Mouse (Mus musculus): ENCODE results near the gene Gnas.

Gnas gene

GRCm38 (mm10) chr2:174284011-174284410 is at the start of gene Gnas:
Gene Gnas, plus strand, starts transcription at chr2:174284320.
- DNase-seq (ENCODE audit: low spot score): no peak

GRCm38 (mm10) chr2:174242431-174242830 is 41.7 kb upstream of the Gnas start:
- no peak for DNase-seq (ENCODE audit: low spot score)

GRCm38 (mm10) chr2:174251963-174252362 is 32.2 kb upstream of the Gnas start:
- DNase-seq (ENCODE audit: low spot score): no peak

- DNase-seq (ENCODE audit: low spot score): no peak
Observed at GRCm38 (mm10) chr2:174257312-174257711, 26.8 kb upstream of the Gnas start.

- DNase-seq (ENCODE audit: low spot score): no peak
Observed at GRCm38 (mm10) chr2:174260004-174260403, 24.1 kb upstream of the Gnas start.

GRCm38 (mm10) chr2:174260908-174261800 is 23.0 kb upstream of the Gnas start:
- no peak for DNase-seq (ENCODE audit: low spot score)

GRCm38 (mm10) chr2:174261801-174262200 is 22.3 kb upstream of the Gnas start:
- DNase-seq (ENCODE audit: low spot score): no peak

GRCm38 (mm10) chr2:174263110-174263815 is 20.9 kb upstream of the Gnas start:
- DNase-seq (ENCODE audit: low spot score): no peak

GRCm38 (mm10) chr2:174264248-174264647 is 19.9 kb upstream of the Gnas start:
- DNase-seq (ENCODE audit: low spot score): no peak

- DNase-seq (ENCODE audit: low spot score): no peak
Observed at GRCm38 (mm10) chr2:174270416-174270815, 13.7 kb upstream of the Gnas start.

- no peak for DNase-seq (ENCODE audit: low spot score)
Observed at GRCm38 (mm10) chr2:174271459-174271858, 12.7 kb upstream of the Gnas start.

GRCm38 (mm10) chr2:174273131-174273530 is 11.0 kb upstream of the Gnas start:
- no peak for DNase-seq (ENCODE audit: low spot score)

GRCm38 (mm10) chr2:174273961-174274360 is 10.2 kb upstream of the Gnas start:
- no peak for DNase-seq (ENCODE audit: low spot score)

- DNase-seq (ENCODE audit: low spot score): no peak
Observed at GRCm38 (mm10) chr2:174279771-174280170, 4.3 kb upstream of the Gnas start.

GRCm38 (mm10) chr2:174283341-174283740 is 779 bp upstream of the Gnas start:
- DNase-seq (ENCODE audit: low spot score): no peak

GRCm38 (mm10) chr2:174284807-174285457 is 812 bp downstream of the Gnas start:
- no peak for DNase-seq (ENCODE audit: low spot score)

GRCm38 (mm10) chr2:174285921-174286470 is 1.9 kb downstream of the Gnas start:
- no peak for DNase-seq (ENCODE audit: low spot score)

GRCm38 (mm10) chr2:174287921-174288320 is 3.8 kb downstream of the Gnas start:
- no peak for DNase-seq (ENCODE audit: low spot score)

GRCm38 (mm10) chr2:174288673-174289430 is 4.7 kb downstream of the Gnas start:
- no peak for DNase-seq (ENCODE audit: low spot score)

- no peak for DNase-seq (ENCODE audit: low spot score)
Observed at GRCm38 (mm10) chr2:174291029-174291661, 7.0 kb downstream of the Gnas start.

- no peak for DNase-seq (ENCODE audit: low spot score)
Observed at GRCm38 (mm10) chr2:174291662-174292030, 7.5 kb downstream of the Gnas start.

All from urinary bladder, postnatal 14 days (tissue).